Mouse (Mus musculus): ENCODE data around the gene Rabep2.

Rabep2 gene

DNA sequence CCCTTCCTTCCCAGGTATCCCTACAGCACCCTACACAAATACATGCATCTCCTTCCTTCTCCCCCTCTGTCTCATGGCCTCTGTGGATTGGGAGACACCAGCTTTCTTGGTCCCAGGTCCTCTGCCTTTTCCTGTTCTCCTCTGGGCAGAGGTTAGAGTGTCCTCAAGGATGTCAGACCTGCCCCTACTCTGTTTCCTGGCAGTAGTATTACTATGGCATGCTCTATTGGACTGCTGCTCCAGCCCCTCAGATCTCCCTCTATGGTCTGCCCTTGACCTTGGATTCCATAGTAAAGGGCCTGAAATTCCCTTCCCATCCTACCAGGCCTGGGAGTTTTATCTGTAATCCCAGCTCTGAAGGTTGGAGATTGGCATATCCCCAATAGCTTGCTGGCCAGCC lies 1.6 kb downstream of the Rabep2 start:
- no peak for DNase-seq (ENCODE audit: low spot score in 2 of 2)

DNA sequence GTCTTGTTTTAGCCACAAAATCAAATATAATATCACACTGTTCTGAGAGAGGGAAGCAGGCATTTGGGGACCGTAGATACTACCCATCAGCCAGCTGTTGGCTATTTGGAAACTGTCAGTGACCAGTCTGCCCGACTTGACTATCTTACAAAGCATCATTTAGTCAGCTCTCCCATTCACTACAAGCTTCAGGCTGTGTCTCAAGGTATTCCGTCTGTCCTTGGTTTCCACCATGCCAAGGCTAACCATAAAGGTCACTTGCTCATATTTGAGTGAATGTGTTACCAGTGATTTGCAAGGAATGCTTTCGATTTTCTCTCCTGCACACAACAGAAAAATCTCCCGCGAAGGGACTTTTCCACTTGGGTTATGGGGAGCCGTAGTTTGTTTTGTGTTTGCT lies 6.2 kb downstream of the Rabep2 start:
- no peak for DNase-seq (ENCODE audit: low spot score in 2 of 2)

DNA sequence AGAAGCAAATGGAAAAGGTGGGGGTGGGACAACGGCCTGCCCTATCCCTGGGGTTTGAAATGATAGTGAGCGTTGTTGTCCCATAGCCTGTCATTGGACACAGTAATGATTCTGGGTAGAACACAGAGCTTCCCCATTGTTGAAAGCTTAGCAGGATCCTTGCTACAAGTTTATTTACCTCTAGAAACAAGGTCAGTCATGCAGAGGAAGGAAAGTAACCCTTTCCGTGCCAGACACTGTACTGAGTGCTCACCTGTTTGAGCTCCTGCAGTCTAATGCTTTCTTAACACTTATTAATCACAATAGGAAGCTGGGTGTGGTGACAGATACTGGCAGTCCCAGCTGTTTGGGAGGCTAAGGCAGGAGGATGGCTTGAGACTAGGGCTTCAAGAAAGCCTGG lies 7.2 kb downstream of the Rabep2 start:
- no peak for DNase-seq (ENCODE audit: low spot score in 2 of 2)

DNA sequence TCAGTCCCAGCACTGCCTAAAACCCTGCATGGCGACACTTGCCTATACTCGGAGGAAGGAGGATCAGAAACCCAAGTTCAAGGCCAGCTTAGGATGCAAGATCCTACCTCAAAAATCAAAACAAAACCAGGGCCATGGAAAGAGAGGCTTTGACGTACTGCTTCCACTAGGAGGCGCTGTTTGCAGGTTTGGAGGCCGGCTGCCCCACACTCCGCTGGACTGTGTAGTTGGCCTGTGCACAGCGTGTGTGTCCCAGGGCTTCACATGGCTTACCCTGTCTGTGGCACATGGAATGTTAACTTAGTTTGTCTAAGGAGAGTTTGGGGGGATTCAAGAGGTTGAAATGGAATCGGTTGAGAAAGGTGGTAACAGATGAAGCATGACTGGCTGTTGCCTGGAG lies 8.3 kb downstream of the Rabep2 start:
- DNase-seq (ENCODE audit: low spot score in 2 of 2), result peak in 1 of 2 experiments; percentile 43

DNA sequence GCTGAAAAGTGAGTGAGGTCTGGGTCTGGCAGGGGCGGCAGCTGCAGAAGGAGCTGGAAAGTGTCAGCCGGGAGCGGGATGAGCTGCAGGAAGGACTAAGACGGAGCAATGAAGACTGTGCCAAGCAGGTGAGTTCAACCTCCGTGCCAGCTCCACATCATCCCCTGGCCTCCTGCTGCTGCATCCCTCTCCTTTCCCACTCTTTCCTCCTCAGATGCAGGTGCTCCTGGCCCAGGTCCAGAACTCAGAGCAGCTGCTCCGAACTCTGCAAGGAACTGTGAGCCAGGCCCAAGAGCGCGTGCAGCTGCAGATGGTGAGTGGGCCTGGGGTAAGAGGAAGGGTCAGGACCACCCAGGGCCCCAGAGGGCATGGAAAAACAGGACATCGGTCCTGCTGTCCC lies 11.6 kb downstream of the Rabep2 start:
- DNase-seq (ENCODE audit: low spot score in 2 of 2), result no peak

DNA sequence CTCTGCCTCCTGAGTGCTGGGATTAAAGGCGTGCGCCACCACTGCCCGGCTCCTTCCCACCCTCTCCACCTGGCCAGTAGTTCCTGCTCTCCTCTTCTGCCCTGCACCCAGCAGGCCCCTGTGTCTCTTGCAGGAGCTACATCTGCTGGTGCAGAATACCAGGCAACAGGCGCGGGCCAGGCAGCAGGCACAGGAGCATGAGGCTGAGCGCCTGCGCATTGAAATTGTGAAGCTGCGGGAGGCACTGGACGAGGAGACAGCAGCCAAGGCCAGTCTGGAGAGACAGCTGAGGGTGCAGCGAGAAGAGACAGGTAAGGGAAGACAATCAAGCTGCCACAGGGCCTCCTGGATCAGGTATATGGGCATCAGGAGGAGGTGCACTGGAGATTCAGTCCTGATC lies 15.4 kb downstream of the Rabep2 start:
- no peak for DNase-seq (ENCODE audit: low spot score in 2 of 2)

DNA sequence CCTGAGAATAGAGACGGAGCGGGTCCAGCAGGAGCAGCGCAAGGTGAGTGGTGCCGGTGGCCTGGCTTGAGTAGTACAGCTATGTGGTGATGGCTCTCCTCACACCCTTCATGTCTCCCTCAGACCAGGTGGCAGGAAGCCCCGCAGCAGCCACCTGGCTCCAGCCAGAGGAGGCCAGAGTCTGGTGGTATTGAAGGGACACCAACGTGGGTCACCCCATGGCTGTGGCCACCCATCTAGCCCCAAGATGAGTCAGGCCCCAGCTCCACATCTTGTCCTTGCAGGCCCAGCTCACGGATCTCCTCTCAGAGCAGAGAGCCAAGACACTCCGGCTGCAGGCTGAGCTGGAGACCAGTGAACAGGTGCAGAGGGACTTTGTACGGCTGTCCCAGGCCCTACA lies 16.0 kb downstream of the Rabep2 start:
- no peak for DNase-seq (ENCODE audit: low spot score in 2 of 2)

DNA sequence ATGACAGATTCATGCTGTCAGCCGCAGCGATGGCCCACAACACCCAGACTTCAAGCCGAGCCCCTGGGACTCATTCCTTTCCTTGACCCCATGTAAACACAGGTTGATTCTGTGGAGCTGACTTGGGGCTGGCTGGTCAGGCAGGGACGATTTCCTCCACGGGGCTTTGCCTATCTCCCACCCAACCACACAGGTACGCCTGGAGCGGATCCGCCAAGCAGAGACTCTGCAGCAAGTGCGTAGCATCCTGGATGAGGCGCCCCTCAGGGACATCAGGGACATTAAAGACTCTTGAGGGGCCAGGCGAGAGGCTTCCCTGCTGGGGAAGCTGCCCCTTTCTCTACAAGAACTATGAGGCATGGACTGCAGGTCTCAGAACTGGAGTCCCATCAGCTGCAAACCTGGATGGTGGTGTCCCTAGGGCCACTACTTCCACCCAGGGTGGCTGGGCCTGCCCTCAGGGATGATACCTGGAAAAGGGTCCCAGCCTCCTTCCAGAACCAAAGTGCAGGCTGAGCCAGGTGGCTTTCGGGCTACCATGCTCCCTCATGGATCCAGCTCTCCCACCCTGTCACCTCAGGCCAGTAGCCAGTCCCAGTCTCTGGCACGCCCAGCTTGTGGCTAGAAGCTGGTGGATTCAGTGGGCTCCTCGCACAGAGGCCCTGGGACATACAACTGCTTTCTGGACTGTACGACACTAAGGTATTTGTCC lies 16.7 kb downstream of the Rabep2 start:
- DNase-seq (ENCODE audit: low spot score in 2 of 2), result no peak

DNA sequence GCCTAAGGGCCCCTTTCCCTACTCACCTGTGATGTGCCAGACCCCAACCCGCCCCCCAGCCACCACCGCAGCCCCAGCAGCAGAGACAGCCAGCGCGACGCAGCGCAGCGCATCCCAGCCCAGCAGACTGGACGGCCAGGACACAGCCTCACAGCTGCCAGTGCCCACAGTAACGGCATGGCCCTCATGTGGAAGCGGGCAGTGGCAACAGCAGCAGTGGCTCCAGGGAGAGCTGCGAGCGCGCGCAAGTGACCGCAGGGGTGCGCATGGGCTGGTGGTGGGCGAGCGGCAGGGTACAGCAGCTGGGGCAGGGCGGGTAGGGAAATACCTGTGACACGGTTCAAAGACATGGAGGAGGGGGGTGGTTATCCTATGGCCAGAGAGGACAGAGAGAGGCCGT lies 17.7 kb downstream of the Rabep2 start:
- no peak for DNase-seq (ENCODE audit: low spot score in 2 of 2)

DNA sequence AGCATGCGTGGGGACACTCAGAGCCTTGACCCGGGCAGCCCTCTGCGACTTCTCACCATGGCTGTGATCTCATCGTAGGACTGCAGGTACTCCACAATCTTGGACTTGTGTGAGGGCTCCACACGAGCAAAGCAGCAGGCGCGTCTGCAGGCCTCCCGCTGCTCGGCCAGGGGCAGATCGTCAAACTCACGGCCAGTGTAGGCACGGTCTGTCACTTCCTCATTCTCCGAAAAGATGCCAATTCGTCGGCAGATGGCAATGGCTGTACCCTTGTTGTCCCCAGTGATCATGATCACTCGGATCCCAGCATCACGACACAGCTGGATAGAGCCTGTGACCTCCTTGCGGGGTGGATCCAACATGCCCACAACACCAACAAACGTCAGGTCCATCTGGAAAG lies 19.9 kb downstream of the Rabep2 start:
- DNase-seq (ENCODE audit: low spot score in 2 of 2), result no peak

DNA sequence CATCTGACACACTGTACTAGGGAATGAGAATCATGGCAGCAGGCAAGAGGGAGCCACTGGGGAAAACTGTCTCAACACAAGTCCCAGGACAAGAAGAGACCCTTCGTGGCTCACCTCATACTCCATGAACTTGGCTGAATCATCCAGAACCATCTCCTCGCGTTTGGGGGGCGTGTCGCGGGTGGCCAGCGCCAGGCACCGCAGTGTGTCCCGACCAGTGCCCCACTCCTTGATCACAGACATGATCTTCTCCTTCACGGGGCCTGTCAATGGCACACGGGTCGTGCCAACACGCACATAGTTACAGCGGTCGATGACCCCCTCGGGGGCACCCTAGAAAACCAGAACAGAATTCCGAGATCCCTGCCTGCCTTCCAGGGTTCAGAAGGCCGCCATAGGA lies 21.4 kb downstream of the Rabep2 start:
- no peak for DNase-seq (ENCODE audit: low spot score in 2 of 2)

DNA sequence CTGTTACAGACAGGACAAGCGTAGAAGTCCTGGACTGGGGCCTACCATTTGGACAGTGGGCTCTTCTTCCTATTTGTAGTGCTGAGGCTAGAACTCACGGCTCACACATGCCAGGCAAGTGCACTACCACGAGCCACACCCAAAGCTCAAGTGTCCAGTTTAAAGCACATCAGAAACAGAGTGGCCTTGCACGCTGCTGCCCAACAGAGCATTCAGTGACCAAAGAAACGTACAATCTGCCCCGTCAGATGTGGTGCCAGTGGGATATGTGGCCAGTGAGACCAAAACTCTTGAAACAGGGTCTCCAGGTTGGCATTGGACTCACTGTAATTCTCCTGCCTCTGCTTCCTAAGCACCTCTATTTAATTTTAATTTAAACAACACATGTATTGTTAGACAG lies 22.1 kb downstream of the Rabep2 start:
- DNase-seq (ENCODE audit: low spot score in 2 of 2), result no peak

DNA sequence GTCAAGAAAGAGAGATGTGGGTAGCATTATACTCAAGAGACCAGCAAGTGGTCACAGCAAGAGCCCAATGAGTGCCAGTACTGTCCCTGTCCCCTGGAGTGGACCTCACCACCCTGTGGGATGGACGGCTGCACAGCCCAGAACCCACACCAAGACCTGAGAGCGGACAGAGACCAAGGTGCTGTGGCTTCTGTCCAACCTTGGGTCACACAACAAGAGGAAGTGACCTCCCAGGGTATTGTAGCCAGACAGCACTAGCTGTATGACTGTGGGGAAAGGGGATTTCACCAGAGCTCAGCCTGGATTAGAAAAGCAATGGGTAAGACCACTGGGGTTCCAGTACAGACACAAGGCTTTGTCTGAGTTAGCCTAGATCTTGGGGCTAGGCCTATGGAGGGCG lies 23.7 kb downstream of the Rabep2 start:
- DNase-seq (ENCODE audit: low spot score in 2 of 2), result no peak

DNA sequence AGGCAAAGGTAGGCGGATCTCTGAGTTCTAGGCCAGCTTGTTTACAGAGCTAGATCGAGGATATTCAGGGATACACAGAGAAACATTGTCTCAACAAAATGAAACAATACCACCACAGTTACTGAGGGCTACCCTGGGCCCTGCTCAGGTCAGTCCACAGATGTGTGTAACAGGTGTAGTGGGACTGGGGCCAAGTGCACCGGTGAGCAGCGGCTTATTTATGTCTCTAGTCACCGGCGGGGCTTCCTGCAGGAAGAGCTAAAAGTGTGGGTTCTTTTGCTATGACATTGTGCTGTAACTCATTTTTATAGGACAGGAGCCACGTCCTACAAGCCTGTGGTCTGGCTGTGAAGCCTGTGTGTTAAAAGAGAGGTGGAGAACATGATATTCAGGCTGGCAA lies 25.3 kb downstream of the Rabep2 start:
- no peak for DNase-seq (ENCODE audit: low spot score in 2 of 2)

DNA sequence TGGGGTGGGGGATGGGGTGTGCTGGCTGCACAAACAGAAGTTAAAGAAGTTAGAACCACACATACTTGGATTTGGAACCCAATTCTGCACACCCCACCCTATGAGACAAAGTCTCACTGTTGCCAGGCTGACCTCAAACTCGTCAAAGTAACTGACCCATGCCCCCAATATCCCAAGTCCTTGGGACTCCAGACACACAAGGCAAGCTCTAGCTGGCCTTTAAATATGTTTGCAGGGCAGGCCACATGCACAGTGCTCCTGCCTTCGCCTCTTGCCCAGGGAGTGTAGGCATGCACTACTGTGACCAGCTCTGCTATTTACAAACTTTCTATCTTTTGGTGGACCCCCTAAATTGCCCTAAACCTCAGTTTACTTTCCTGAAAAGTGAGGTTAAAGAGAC lies 26.7 kb downstream of the Rabep2 start:
- no peak for DNase-seq (ENCODE audit: low spot score in 2 of 2)

DNA sequence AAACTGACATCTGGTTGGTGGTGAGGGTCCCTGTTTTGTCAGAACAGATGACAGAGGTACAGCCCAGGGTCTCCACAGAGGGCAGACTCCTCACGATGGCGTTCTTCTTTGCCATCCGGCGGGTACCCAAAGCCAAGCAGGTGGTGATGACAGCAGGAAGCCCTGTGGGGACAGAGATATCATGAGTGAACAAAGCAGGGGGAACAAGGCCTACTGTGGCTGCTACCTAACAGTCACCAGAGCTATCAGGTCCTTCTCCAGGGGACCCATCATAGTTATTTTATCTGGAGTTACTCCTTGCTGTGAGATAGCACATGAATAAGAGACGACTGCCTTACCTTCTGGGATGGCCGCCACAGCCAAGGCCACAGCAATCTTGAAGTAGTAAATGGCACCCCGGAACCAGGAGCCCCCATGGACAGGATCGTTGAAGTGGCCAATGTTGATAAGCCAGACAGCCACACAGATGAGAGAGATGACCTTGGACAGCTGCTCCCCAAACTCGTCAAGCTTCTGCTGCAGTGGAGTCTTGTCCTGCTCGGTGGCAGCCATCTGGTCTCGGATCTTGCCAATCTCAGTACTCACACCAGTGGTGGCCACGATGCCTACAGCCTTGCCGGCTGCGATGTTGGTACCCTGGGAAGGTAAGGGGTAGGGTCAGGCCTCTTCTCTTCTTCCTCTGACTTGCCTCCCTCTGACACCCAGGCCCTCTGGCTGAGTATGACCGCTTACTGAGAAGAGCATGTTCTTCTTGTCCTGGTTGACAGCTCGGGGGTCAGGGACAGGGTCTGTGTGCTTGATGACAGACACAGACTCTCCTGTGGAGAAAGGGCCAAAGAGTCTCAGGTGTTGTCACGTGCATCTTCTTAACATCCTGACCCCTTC lies 28.1 kb downstream of the Rabep2 start:
- DNase-seq (ENCODE audit: low spot score in 2 of 2), result no peak

DNA sequence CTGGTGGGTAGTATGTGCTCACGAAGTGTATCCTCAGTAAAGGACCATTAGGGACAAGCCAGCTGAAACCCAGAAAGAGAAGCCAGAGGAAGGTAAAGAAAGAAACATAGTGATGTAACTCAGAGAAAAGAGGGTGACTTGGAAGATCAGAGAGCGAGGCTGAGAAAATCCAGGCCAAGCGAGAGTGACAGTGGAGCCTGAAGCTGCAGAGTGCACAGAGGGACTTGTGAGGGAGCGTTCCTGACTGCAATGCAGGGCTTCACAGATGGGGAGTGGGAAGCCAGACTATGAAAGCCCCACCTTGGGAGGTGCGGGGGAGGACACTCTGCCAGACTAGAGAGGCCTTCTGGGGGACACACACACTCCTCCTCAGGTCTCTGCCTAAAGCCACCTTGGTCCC lies 29.7 kb downstream of the Rabep2 start:
- DNase-seq (ENCODE audit: low spot score in 2 of 2), result no peak

DNA sequence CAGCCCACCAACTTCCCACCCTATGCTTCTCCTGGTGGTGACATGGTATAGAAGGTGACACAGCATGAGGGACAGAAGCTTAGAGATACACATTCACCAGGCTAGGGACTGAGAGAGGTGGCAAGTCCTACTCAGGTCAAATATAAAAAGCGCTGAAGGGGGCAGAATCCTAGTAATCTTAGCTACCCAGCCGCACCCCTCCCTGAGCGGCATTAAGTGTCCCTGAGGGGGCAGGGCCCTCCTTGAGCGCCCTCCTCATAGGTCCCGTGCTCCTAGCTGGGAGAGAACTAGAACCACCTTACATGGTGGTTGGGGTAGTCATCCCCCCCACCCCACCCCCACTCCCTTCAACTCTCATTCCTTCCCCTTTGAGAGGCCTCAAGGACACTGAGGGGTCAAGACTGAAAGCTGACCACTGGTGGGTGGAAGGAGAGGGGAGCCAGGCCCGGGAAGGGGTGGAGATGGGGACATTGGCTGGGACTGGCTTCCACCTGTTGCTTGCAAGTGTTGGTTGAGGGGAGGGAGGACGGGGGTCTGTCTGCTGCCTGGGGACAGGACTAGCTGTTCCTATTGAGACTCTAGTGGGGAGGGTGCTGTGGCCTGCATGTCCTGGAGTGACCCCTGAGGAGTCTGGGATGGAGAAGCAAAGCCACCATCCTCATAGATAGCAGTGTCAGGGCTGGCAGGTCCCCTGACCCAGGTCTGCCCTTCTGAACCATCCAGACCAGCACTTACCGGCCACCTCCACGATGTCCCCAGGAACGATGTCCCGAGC lies 30.5 kb downstream of the Rabep2 start:
- DNase-seq (ENCODE audit: low spot score in 2 of 2), result no peak

DNA sequence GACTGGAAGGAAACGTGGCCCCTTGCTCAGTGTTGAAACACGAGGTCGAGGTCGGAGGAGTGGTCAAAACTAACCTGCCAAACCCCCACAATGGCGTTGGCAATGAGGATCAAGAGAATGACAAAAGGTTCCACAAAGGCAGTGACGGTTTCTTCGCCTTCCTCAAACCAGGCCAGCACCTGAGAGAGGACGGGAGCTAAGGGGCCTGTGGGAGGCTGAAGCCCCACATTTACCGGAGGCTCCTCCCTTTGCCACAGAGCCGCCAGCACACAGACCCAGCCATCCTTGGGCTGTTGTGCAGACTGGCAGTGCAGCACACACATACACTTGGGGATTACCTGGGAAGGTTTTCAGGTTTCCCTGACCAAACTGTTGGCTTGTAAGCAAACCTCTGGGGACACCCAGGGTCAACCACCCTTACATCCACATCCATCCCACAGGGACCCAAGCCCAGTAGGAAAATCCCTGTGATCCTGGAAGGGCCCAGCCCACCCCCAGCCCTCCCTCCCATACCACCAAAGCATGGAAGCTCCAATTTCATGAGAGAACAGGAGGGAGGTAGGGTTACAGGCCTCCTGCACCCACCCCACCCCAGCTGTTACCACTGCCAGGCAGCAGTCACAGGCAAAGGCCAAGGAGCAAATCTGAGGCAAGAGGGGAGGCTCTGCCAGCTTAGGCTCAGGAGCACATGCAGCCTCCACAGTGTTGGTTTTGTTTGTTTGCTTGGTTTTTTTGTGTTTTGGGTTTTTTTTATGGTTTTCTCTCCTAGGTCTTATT lies 32.3 kb downstream of the Rabep2 start:
- DNase-seq (ENCODE audit: low spot score in 2 of 2), result no peak

DNA sequence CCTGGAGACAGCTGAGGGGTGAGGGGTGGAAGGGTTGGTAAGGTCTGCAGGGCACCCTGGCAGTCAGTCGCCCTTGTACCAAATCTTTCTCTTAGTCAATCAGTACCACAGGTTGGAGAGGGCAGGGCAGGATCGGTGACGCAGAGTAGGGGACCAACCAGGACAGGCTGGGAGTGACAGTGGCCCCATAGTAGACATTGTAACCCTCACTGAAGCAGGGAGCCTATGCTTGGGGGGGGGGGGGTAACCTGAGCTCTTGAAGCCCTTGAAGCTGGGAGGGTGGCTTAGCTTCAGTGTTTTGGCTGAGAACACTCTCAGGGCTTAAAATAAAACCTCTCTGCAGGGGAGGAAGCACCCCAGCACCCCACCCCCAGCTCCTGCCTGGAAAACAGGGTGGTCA lies 33.1 kb downstream of the Rabep2 start:
- no peak for DNase-seq (ENCODE audit: low spot score in 2 of 2)

DNA sequence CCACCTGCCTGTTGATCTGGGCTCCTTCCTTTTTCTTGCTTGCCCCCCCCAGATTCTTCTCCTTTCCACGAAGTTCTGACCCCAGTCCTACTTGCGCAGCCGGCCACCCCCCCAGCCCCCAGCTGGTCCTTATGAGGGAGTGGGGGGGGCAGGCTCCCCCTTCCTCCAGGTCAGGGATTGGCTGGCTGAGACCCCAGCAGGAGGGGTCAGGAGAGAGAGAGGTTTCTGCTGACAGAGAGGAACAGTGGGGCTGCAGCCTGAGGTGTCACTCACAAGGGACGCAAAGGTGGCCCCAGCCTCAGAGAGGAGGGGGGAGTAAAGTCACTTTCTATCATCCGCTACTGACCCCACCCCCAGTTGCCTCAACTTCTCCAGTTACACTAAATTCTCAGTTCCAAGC lies 34.4 kb downstream of the Rabep2 start, which contains the start of gene Atp2a1:
Atp2a1 (minus strand) TSS at position 105 of the 400 bp plus-strand sequence.
- no peak for DNase-seq (ENCODE audit: low spot score in 2 of 2)

DNA sequence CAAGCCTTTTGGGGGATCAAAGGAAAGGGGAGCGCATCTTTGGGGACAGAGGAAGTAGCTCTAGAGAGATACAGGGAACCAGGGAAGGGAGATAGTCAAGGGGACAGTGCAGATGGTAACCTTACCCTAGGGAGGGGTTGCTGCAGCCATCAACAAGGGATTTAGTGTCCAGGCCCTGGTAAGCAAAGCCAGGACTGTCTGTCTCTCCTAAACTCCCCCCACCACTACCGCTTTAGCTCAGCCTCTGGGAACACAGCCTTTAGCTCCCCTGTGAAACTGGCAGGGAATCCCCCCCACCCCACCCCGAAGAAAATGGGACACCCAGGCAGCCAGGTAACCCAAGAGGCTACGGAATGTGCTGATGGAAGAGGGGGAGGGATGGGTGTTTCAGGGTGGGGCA lies 35.0 kb downstream of the Rabep2 start:
- no peak for DNase-seq (ENCODE audit: low spot score in 2 of 2)

Measured in heart, adult 9 months (tissue).